Mouse (Mus musculus) forebrain, embryonic 16.5 days (tissue): ENCODE results near the gene Zbtb40. TPM values are rescaled to one million over a fixed set of nuclear protein-coding genes. Genes with fewer than 3 reads are reported as not detected.

Experiments used
- ATAC-seq: fragments of 200-750 bp; cut with Nextera tagmentation; 2 replicates; pipeline ENCODE4 v1.8.0; 2017; ENCODE audit warnings: mild to moderate bottlenecking, moderate library complexity
- H3K27ac ChIP-seq: fragments of 300-500 bp; sonication (generic); 2 replicates; pipeline ENCODE4 v1.5.1; 2014; ENCODE audit warnings: low read length, control low read depth
- H3K27me3 ChIP-seq: fragments of 300-500 bp; sonication (generic); replicated peaks from 2 replicates; pipeline ENCODE4 v1.6.1; 2014; ENCODE audit warnings: low read length; ENCODE audit not compliant: control insufficient read depth, insufficient read depth
- H3K36me3 ChIP-seq: fragments of 300-500 bp; sonication (generic); 2 replicates; pipeline ENCODE4 v1.6.1; 2014; ENCODE audit not compliant: control insufficient read depth, insufficient read depth
- H3K4me1 ChIP-seq: fragments of 300-500 bp; sonication (generic); replicated peaks from 2 replicates; pipeline ENCODE4 v1.6.1; 2014; ENCODE audit warnings: low read length; ENCODE audit not compliant: control insufficient read depth, insufficient read depth
- H3K4me2 ChIP-seq: fragments of 300-500 bp; sonication (generic); 2 replicates; pipeline ENCODE4 v1.6.1; 2014; ENCODE audit warnings: mild to moderate bottlenecking, low read length, control low read depth
- H3K4me3 ChIP-seq: fragments of 300-500 bp; sonication (generic); replicated peaks from 2 replicates; pipeline ENCODE4 v1.5.1; 2014; ENCODE audit warnings: mild to moderate bottlenecking, low read length, control low read depth
- H3K9ac ChIP-seq: fragments of 300-500 bp; sonication (generic); replicated peaks from 2 replicates; pipeline ENCODE4 v1.6.1; 2014; ENCODE audit warnings: low read depth, low read length, control low read depth
- H3K9me3 ChIP-seq: fragments of 300-500 bp; sonication (generic); 2 replicates; pipeline ENCODE4 v1.6.1; 2016; ENCODE audit warnings: low read length; ENCODE audit not compliant: control insufficient read depth
- WGBS: fragments of 180-500 bp; shearing (Covaris S2); extraction: QIAGEN DNeasy Blood & Tissue Kit; methylation state at CpG from one replicate; pipeline ENCODE4 v1.1.7; 2014; 5-methylcytosine and 5-hydroxymethylcytosine counted together
- polyA plus RNA-seq: library from polyadenylated mRNA; unstranded; fragments of >200 nt; fragmentation: Nextera tagmentation; extraction: Ambion mirVana; gene quantifications from 2 replicates; pipeline ENCODE4 v1.2.1, GENCODE M21; 2015

Gene Zbtb40
- polyA plus RNA-seq, 1 experiment from 2014 or later: 5.3 TPM

DNA sequence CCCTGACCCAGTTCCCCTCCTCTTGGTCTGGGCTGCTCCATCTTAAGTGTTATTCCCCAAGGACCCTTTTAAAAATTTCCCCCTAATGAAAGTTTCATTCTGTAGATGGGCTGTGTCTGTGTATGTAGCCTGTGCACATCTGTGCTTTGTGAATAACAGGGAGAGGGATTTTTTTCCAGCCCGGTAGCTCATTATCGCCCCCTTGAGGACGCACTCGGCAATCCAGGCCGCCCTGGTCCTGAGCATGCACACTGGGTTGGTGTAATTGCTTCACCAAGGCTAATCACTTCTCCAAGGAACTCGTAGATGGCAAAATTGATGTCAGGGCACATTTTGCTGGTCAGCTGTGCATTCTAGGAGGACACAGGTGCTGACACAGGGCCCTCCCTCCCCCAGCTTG lies 77.7 kb downstream of the Zbtb40 start:
- H3K27me3 ChIP-seq: 0 out of 2 replicates have a peak, but pooled peaks cover 4% of the 10 kb centered on the region
- H3K4me2 ChIP-seq: no peak overlapping the region
- H3K27ac ChIP-seq: no peak overlapping the region
- H3K4me3 ChIP-seq: no peak overlapping the region
- WGBS: 5% methylated on average over 6 of the region's 6 CpGs
- H3K9ac ChIP-seq: no peak overlapping the region
- H3K36me3 ChIP-seq: no peaks in the 10 kb centered on the region
- peaks cover 12% of the 10 kb centered on the region for H3K4me1 ChIP-seq
- H3K9me3 ChIP-seq: no peaks in the 10 kb centered on the region
- no peak for ATAC-seq

DNA sequence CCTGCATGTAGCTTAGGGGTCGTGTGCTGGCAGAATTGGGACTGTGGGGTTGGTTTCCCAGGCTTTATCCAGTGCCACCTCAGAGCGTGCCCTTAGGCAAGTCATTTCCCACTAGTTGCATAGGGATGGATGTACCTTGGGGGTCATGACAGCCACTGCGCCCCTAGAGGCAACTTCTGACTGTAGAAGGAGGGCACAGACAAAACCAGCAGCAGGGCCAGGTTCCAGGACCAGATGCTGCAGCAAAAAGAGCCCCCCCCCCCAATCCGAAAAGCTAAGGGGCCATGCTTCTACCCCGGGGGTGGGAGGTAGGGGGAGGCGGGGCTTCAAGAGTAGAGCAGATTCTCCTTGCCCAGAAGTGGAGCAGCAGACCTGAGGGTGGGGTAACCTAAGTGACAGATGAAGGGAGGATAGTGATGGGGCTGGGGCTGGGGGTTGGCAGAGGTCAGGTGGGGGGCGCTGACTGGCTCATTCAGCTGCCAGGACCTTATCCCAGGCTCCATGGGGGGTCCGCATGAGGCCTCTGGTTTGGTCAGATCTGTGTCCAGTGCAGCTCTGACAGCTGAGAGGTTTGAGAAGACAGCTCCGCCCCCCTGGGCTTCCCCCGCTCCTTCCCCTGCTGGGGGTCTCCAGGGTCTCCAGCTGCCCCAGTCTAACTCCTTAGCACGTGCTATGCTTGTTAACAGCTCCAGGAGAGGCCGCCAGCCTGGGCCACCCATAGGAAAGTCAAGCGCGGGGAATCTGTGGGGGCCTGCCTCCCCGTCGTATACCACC lies 78.9 kb downstream of the Zbtb40 start:
- ATAC-seq: no peak
- H3K4me2 ChIP-seq: no peak overlapping the region
- no peak overlapping the region for H3K4me3 ChIP-seq
- no peaks in the 10 kb centered on the region for H3K9me3 ChIP-seq
- WGBS: 41% methylated on average over 15 of the region's 16 CpGs
- no peaks in the 10 kb centered on the region for H3K36me3 ChIP-seq
- 0 out of 2 replicates have a peak, but pooled peaks cover 4% of the 10 kb centered on the region for H3K27me3 ChIP-seq
- no peak overlapping the region for H3K27ac ChIP-seq
- H3K9ac ChIP-seq: no peak overlapping the region
- H3K4me1 ChIP-seq: peaks cover 17% of the 10 kb centered on the region

DNA sequence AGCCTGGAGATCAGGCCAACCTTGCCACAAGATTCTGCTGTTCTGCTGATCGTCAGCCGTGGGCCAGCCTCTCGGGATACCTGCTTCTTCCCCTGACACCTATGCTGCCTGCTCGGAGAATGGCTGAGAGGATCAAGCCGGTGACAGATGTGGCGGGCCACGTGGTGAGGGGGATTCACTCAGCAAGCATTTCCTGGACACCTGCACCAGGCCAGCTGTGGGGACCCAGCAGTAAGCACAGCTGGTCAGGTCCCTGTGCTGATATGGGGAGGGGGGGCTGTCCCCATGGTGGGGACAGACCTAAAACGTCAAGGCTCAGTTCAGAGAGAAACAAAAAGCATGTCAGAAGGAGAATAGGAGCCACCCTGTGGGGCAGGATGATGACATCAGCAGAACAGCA lies 79.5 kb downstream of the Zbtb40 start:
- H3K4me1 ChIP-seq: peaks cover 17% of the 10 kb centered on the region
- no peak for ATAC-seq

GRCm38 (mm10) chr4:136967511-136967910 lies 81.1 kb downstream of the Zbtb40 start:
- Histone ChIP-seq H3K27me3 (0 out of 2 replicates have a peak, but pooled peaks cover 7% of the 10 kb centered on the region), H3K9ac (no peak overlapping the region)

More for the DNA sequence above, 79.5 kb downstream of the Zbtb40 start:
- Histone ChIP-seq H3K27me3 (0 out of 2 replicates have a peak, but pooled peaks cover 4% of the 10 kb centered on the region), H3K27ac (no peak overlapping the region), H3K4me2 (no peak overlapping the region), H3K9ac (no peak overlapping the region), H3K9me3 (no peaks in the 10 kb centered on the region), H3K4me3 (no peak overlapping the region), H3K36me3 (no peaks in the 10 kb centered on the region)
- WGBS: 60% methylated on average over 8 of the region's 8 CpGs

DNA sequence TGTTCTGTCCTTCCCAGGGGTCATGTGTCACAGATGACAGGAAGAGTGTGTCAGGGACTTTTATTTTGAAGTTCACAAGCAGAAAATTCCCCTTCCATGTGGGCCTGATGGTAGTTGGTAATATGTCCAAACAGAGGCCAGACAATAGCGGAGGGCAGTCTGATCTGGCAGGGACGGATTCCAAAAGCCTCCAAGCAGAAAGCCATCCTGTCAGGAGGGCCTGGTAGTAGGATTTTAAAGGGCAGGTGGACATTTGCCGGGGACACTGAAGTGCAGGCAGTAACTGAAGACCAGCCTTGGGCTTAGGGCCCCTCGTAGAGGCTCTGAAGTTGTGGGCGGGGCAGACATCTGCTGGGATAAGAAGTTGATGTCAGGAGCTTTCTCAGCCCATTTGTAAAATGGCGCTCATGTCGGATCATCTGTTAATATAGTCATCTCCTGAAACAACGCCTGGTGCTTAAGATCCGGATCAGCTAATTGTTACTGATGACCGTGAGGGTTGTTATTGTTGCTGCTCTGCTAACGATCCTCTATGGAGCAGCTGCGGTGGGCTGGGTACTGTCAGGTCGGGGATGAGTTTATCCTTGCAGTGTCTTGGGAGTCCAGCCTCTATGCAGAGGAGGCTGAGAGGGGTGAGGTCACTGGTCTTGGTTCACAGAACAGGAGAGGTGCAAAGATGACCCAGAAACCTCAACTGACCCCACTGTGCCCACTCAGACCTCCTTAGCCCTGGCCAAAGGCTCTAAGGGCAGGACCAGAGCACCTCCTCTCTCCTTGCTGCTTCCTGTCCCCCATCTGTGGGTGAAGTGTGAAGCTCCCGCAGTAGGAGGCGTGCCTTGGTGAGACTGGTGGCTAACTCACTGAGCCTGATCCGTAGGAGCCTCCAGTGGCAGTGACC lies 81.9 kb downstream of the Zbtb40 start:
- H3K27me3 ChIP-seq: 0 out of 2 replicates have a peak, but pooled peaks cover 7% of the 10 kb centered on the region
- H3K27ac ChIP-seq: no peak overlapping the region
- 30% methylated on average over 16 of the region's 16 CpGs for WGBS
- H3K9ac ChIP-seq: no peak overlapping the region
- no peaks in the 10 kb centered on the region for H3K9me3 ChIP-seq
- no peak overlapping the region for H3K4me3 ChIP-seq
- no peaks in the 10 kb centered on the region for H3K36me3 ChIP-seq
- no peak overlapping the region for H3K4me2 ChIP-seq
- ATAC-seq: no peak; the same call in 1 of the 2 replicates
- peaks cover 17% of the 10 kb centered on the region for H3K4me1 ChIP-seq

More at GRCm38 (mm10) chr4:136967511-136967910, 81.1 kb downstream of the Zbtb40 start:
- Histone ChIP-seq H3K27ac (no peak overlapping the region; the same call in 1 of the 2 replicates), H3K9me3 (no peaks in the 10 kb centered on the region), H3K36me3 (no peaks in the 10 kb centered on the region), H3K4me2 (peak overlapping the region; percentile 5), H3K4me3 (no peak overlapping the region), H3K4me1 (peaks cover 17% of the 10 kb centered on the region)
- 21% methylated on average over 9 of the region's 9 CpGs for WGBS
- peak; percentile 74 for ATAC-seq

DNA sequence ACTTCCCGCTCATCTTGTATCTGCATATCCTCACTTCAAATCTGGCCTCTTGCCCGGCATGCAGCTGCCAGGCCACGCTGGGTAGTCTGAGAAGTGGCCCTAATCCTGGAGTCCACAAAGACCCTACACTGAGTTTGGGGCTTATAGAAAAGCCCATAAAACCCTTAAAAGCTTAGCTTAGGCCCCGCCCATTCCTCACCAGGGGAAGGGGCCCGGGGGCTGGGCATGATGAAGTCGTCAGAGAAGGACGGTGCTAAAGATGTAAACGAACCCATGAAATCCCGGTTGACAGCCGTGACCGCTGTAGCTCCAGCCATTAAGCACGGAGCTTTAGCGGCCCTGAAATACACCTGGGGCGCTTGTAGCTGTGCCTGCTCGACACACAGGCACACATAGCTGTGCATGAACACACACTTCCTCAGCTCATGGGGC lies 83.6 kb downstream of the Zbtb40 start:
- H3K36me3 ChIP-seq: no peaks in the 10 kb centered on the region
- ATAC-seq: no peak
- no peak overlapping the region for H3K4me3 ChIP-seq
- H3K9me3 ChIP-seq: no peaks in the 10 kb centered on the region
- 13% methylated on average over 15 of the region's 15 CpGs for WGBS
- H3K9ac ChIP-seq: no peak overlapping the region
- peaks cover 7% of the 10 kb centered on the region; the same call in 1 of the 2 replicates for H3K27me3 ChIP-seq
- no peak overlapping the region for H3K4me2 ChIP-seq
- H3K4me1 ChIP-seq: peaks cover 17% of the 10 kb centered on the region
- H3K27ac ChIP-seq: no peak overlapping the region

- Histone ChIP-seq H3K27me3 (peaks cover 20% of the 10 kb centered on the region), H3K4me1 (peaks cover 16% of the 10 kb centered on the region), H3K9ac (no peak overlapping the region), H3K4me3 (no peak overlapping the region), H3K36me3 (no peaks in the 10 kb centered on the region), H3K4me2 (no peak overlapping the region), H3K9me3 (no peaks in the 10 kb centered on the region), H3K27ac (no peak overlapping the region)
- no peak for ATAC-seq
- 56% methylated on average over 4 of the region's 4 CpGs for WGBS
These were observed 86.2 kb downstream of the Zbtb40 start for GRCm38 (mm10) chr4:136962447-136962846.

DNA sequence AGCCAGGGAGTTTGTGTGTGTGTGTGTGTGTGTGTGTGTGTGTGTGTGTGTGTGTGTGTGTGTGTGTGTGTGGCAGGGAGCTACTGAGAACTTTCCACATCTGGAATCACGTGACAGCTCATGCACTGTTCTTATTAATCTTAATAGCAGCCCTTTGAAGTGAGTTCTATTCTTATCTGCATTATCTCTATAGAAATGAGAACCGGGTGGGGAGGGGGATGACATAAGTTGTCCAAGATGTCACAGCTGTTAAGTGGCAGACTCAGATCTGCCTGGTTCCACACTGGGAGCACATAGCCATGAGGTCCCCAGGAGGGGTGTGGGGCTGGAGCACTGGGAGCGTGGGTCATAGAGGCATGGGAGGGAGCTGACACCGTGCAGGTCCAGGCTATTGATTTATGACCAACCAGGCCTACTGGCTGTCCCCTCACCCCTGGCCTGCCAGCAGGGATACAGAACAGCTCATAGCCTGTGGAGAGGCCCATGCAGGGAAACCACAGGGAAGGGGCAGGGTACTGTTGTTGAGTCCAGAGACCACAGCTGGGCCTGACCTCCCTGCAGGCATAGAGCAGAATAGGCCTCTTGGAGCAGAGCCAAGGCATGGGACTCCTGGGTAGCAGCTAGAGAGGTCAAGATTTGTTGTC lies 86.8 kb downstream of the Zbtb40 start:
- no peak for ATAC-seq
- Histone ChIP-seq H3K4me2 (no peak overlapping the region), H3K4me1 (peaks cover 15% of the 10 kb centered on the region), H3K27me3 (peaks cover 26% of the 10 kb centered on the region), H3K9ac (no peak overlapping the region), H3K4me3 (no peak overlapping the region), H3K9me3 (no peaks in the 10 kb centered on the region), H3K36me3 (no peaks in the 10 kb centered on the region), H3K27ac (no peak overlapping the region)
- WGBS: 54% methylated on average over 4 of the region's 4 CpGs

GRCm38 (mm10) chr4:136960581-136960980 lies 88.0 kb downstream of the Zbtb40 start:
- WGBS: 69% methylated on average over 9 of the region's 9 CpGs
- Histone ChIP-seq H3K4me1 (peaks cover 11% of the 10 kb centered on the region), H3K9ac (no peak overlapping the region), H3K36me3 (no peaks in the 10 kb centered on the region), H3K27me3 (peaks cover 36% of the 10 kb centered on the region), H3K9me3 (no peaks in the 10 kb centered on the region), H3K4me3 (no peak overlapping the region), H3K27ac (no peak overlapping the region), H3K4me2 (no peak overlapping the region)
- ATAC-seq: no peak
